Mouse (Mus musculus): ENCODE results near the gene Baz1b. TPM values are rescaled to one million over a fixed set of nuclear protein-coding genes. Genes with fewer than 3 reads are reported as not detected.

Baz1b gene
- polyA plus RNA-seq, 1 experiment, result 22.1 TPM

DNA sequence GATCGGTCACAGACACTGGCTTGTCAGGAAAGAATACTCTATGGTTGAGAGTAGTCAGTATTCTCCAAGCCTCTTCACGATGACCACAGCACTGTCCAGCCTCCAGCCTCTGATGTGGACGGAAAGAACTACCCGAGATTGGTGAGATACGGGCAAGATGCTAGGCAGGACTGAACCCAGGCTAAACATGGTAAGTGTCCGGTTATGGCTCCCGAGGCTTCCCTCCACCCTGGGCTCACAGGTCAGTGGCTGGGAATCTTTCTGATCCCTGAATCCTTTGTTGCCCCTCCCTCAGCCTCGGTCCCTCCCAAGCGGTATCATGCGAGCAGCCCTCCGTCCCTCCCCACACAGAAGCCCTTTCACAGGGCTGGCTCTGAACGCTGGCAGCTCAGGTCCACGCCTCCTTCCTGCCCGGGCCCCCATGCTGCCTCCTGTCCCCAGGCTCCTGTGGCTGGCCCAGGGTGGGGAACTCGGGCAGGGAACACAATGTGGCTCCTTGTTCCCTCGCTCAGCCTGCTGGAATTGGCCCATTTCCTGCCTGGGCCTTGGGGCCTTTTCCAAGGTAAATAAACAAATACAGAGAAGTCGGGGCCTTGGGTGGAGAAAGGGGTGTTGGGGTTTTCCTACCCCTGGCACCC, 76.9 kb downstream of the Baz1b start:
- no peak overlapping the region for H3ac ChIP-seq (ENCODE audit: control insufficient read depth, insufficient read length)
- H3K4me2 ChIP-seq (ENCODE audit: low read depth), result no peak overlapping the region
- peaks cover 34% of the 10 kb centered on the region for H3K27me3 ChIP-seq (ENCODE audit: control insufficient read depth, insufficient read depth, insufficient read length)
- H3K4me3 ChIP-seq, result no peak overlapping the region
- TF ChIP-seq REST (IDR thresholded peaks at IDR 0.05; ENCODE audit: insufficient read depth, insufficient read length), result no peak
- TF ChIP-seq TCF12 (IDR thresholded peaks at IDR 0.05; ENCODE audit: insufficient read depth, poor library complexity, severe bottlenecking), result no peak
- no peak for TF ChIP-seq CEBPB (IDR thresholded peaks at IDR 0.05; ENCODE audit: insufficient read depth, poor library complexity, severe bottlenecking)
- no peak for TF ChIP-seq MYOG (IDR thresholded peaks at IDR 0.05; ENCODE audit: control insufficient read depth in 1 of 3, insufficient read depth in 1 of 3, insufficient read length in 2 of 3, low read depth in 2 of 3)
- no peak for TF ChIP-seq MAX (IDR thresholded peaks at IDR 0.05; ENCODE audit: low read depth)
- no peak for TF ChIP-seq POLR2A (IDR thresholded peaks at IDR 0.05; ENCODE audit: insufficient read length, low read depth)
- TF ChIP-seq TCF3 (IDR thresholded peaks at IDR 0.05; ENCODE audit: insufficient read length, low read depth), result no peak
- TF ChIP-seq POLR2AphosphoS2 (IDR thresholded peaks at IDR 0.05; ENCODE audit: insufficient read length, low read depth), result no peak
- no peak for TF ChIP-seq USF1 (IDR thresholded peaks at IDR 0.05; ENCODE audit: low read depth)
- no peak for TF ChIP-seq E2F4 (IDR thresholded peaks at IDR 0.05; ENCODE audit: insufficient read depth)
- no peak for TF ChIP-seq SRF (IDR thresholded peaks at IDR 0.05; ENCODE audit: control insufficient read depth, insufficient read length, low read depth)
- no peak for TF ChIP-seq MYOD1 (IDR thresholded peaks at IDR 0.05; ENCODE audit: control insufficient read depth in 1 of 3, insufficient read length in 2 of 3, low read depth in 2 of 3)
- no peaks in the 10 kb centered on the region for H3K79me2 ChIP-seq (ENCODE audit: control insufficient read depth, insufficient read depth)
- no peaks in the 10 kb centered on the region for H3K36me3 ChIP-seq (ENCODE audit: control insufficient read depth, insufficient read depth)

DNA sequence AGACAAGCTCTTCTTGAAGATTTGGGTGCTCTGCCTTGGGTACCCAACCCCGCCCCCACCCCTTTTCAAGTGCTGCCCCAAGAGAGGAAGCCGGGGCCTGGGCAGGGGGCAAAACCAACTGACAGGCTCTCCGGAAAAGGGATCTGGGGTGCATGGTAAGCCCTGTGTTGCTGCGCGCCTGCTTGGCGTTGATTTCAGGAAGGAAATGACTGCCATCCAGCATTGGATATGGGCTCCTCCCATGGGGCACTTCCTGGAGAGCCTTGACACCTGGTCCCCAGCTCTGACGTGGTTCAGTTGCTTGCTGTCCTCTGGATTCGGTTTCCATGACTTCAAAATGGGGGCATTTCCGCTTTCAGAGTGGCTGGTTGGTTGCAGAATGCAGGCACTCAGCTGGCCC, 77.5 kb downstream of the Baz1b start:
- Histone ChIP-seq H3K4me2 (ENCODE audit: low read depth) (no peak overlapping the region), H3K27me3 (ENCODE audit: control insufficient read depth, insufficient read depth, insufficient read length) (peaks cover 32% of the 10 kb centered on the region), H3K4me3 (no peak overlapping the region), H3ac (ENCODE audit: control insufficient read depth, insufficient read length) (no peak overlapping the region), H3K36me3 (ENCODE audit: control insufficient read depth, insufficient read depth) (no peaks in the 10 kb centered on the region), H3K79me2 (ENCODE audit: control insufficient read depth, insufficient read depth) (no peaks in the 10 kb centered on the region)
- TF ChIP-seq POLR2AphosphoS2 (IDR thresholded peaks at IDR 0.05; ENCODE audit: insufficient read length, low read depth) (no peak), POLR2A (IDR thresholded peaks at IDR 0.05; ENCODE audit: insufficient read length, low read depth) (no peak), CEBPB (IDR thresholded peaks at IDR 0.05; ENCODE audit: insufficient read depth, poor library complexity, severe bottlenecking) (no peak), SRF (IDR thresholded peaks at IDR 0.05; ENCODE audit: control insufficient read depth, insufficient read length, low read depth) (no peak), USF1 (IDR thresholded peaks at IDR 0.05; ENCODE audit: low read depth) (no peak), MYOG (IDR thresholded peaks at IDR 0.05; ENCODE audit: control insufficient read depth in 1 of 3, insufficient read depth in 1 of 3, insufficient read length in 2 of 3, low read depth in 2 of 3) (no peak)

DNA sequence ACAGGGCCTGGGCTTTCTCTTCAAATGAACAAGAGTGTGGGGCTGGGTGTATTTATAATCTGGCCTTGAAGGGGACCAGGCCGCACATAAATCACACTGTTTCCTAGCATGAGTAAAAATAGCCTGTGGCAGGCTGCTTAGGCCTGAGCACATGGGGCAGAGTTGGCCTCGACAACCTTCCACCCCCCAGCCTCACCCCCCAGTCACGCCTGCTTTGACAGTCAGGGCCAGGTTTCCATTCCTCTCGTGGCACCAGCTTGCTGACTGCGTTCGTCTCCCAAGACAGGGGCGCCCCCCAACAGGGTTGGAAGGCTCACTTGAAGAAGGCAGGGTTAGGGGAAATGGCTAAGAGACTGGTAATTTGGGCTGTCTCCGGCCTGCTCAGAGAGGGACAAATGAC, 82.4 kb downstream of the Baz1b start:
- Histone ChIP-seq H3K27me3 (ENCODE audit: control insufficient read depth, insufficient read depth, insufficient read length) (peaks cover 35% of the 10 kb centered on the region), H3K4me3 (no peak overlapping the region), H3K4me2 (ENCODE audit: low read depth) (no peak overlapping the region), H3K79me2 (ENCODE audit: control insufficient read depth, insufficient read depth) (no peaks in the 10 kb centered on the region), H3ac (ENCODE audit: control insufficient read depth, insufficient read length) (no peak overlapping the region), H3K36me3 (ENCODE audit: control insufficient read depth, insufficient read depth) (no peaks in the 10 kb centered on the region)
- TF ChIP-seq POLR2AphosphoS2 (IDR thresholded peaks at IDR 0.05; ENCODE audit: insufficient read length, low read depth) (no peak), TCF12 (IDR thresholded peaks at IDR 0.05; ENCODE audit: insufficient read depth, poor library complexity, severe bottlenecking) (no peak), CEBPB (IDR thresholded peaks at IDR 0.05; ENCODE audit: insufficient read depth, poor library complexity, severe bottlenecking) (no peak), POLR2A (IDR thresholded peaks at IDR 0.05; ENCODE audit: insufficient read length, low read depth) (no peak), MYOG (IDR thresholded peaks at IDR 0.05; ENCODE audit: control insufficient read depth in 1 of 3, insufficient read depth in 1 of 3, insufficient read length in 2 of 3, low read depth in 2 of 3) (no peak), SRF (IDR thresholded peaks at IDR 0.05; ENCODE audit: control insufficient read depth, insufficient read length, low read depth) (no peak)

DNA sequence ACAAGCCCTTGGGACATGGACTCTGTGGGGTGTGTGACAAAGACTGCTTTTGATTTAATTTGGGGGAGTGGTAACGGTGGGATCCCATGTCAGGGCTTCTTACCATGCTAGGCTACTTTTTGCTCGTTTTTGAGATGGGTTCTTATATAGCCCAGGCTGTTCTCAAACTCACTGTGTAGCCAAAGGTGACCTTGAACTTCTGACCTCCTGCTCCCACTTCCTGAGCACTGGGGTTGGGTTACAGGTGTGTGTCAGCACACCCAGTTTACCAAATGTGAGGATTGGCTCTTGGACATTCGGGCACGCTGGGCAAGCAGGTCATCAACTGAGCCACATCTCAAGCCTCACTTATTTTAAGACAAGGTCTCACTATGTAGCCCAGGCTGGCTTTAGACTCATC, 83.3 kb downstream of the Baz1b start:
- Histone ChIP-seq H3ac (ENCODE audit: control insufficient read depth, insufficient read length) (no peak overlapping the region), H3K4me2 (ENCODE audit: low read depth) (no peak overlapping the region), H3K4me3 (no peak overlapping the region), H3K27me3 (ENCODE audit: control insufficient read depth, insufficient read depth, insufficient read length) (peaks cover 43% of the 10 kb centered on the region), H3K79me2 (ENCODE audit: control insufficient read depth, insufficient read depth) (no peaks in the 10 kb centered on the region), H3K36me3 (ENCODE audit: control insufficient read depth, insufficient read depth) (no peaks in the 10 kb centered on the region)
- TF ChIP-seq USF1 (IDR thresholded peaks at IDR 0.05; ENCODE audit: low read depth) (no peak), REST (IDR thresholded peaks at IDR 0.05; ENCODE audit: insufficient read depth, insufficient read length) (no peak), MYOG (IDR thresholded peaks at IDR 0.05; ENCODE audit: control insufficient read depth in 1 of 3, insufficient read depth in 1 of 3, insufficient read length in 2 of 3, low read depth in 2 of 3) (no peak), POLR2AphosphoS2 (IDR thresholded peaks at IDR 0.05; ENCODE audit: insufficient read length, low read depth) (no peak), CEBPB (IDR thresholded peaks at IDR 0.05; ENCODE audit: insufficient read depth, poor library complexity, severe bottlenecking) (no peak), MAX (IDR thresholded peaks at IDR 0.05; ENCODE audit: low read depth) (no peak), SRF (IDR thresholded peaks at IDR 0.05; ENCODE audit: control insufficient read depth, insufficient read length, low read depth) (no peak), TCF12 (IDR thresholded peaks at IDR 0.05; ENCODE audit: insufficient read depth, poor library complexity, severe bottlenecking) (no peak), MYOD1 (IDR thresholded peaks at IDR 0.05; ENCODE audit: control insufficient read depth in 1 of 3, insufficient read length in 2 of 3, low read depth in 2 of 3) (no peak), POLR2A (IDR thresholded peaks at IDR 0.05; ENCODE audit: insufficient read length, low read depth) (no peak), TCF3 (IDR thresholded peaks at IDR 0.05; ENCODE audit: insufficient read length, low read depth) (no peak), E2F4 (IDR thresholded peaks at IDR 0.05; ENCODE audit: insufficient read depth) (no peak)

Data from myocyte (in vitro differentiated cells).